Mouse (Mus musculus) cortical plate, adult 2 months (tissue): ENCODE measurements at regions not wholly inside any gene's neighbourhood (a gene's known extent, or its start where the extent isn't known, plus 50 kb on each side); places are given as distances from the start of the nearest gene placed in this dataset.

Experiments
- CTCF ChIP-seq: fragments of 200-500 bp; IDR thresholded peaks from 2 replicates; pipeline ENCODE4 v1.5.1; 2011; ENCODE audit warnings: mild to moderate bottlenecking, control low read depth, low read length; ENCODE audit not compliant: insufficient read depth; ENCODE audit errors: extremely low read depth
- POLR2A ChIP-seq: fragments of 200-500 bp; IDR thresholded peaks from 2 replicates; pipeline ENCODE4 v1.6.1; 2011; ENCODE audit warnings: mild to moderate bottlenecking, low read length, control low read depth; ENCODE audit not compliant: insufficient read depth; ENCODE audit errors: extremely low read depth

- TF ChIP-seq CTCF (no peak), POLR2A (no peak)
Observed at GRCm38 (mm10) chr2:148525496-148525895, 82.1 kb upstream of the Cd93 start.
